Mouse (Mus musculus): Measurements from ENCODE around the gene Atg5.

- TF ChIP-seq POLR2A (IDR thresholded peaks at IDR 0.05; ENCODE audit: extremely low read depth, insufficient read depth, low read length) (no peak), CTCF (IDR thresholded peaks at IDR 0.05; ENCODE audit: extremely low read depth, insufficient read depth, low read length) (no peak)
Observed at GRCm38 (mm10) chr10:44330717-44331116, 62.6 kb downstream of the Atg5 start.
